14 mouse cellular contexts compared by ENCODE assay signal in genomic region chr2:131652197-131652596, GRCm38 (mm10).
A peak's percentile ranks its signal among the peaks of the same experiment; 100 is the strongest.
DNase-seq lines count a peak whose midpoint lies in the region; ATAC-seq lines count a peak whose summit lies in the region.
"Had no signal": no experiment of that assay in that cellular context is flagged by ENCODE, and none has a peak within 500 bp of the region (broad histone marks: within the 10 kb centered on the region; RNA-seq: fewer than 3 reads in every experiment).

No protein-coding gene starts in this region.

- 48% methylated on average over 5 of the region's 5 CpGs for WGBS in embryonic facial prominence, embryonic 14.5 days
- 82% methylated on average over 5 of the region's 5 CpGs for WGBS in embryonic facial prominence, embryonic 10.5 days
- WGBS in neural tube, embryonic 15.5 days = 78% methylated on average over 5 of the region's 5 CpGs
- WGBS in hindbrain, embryonic 14.5 days = 74% methylated on average over 5 of the region's 5 CpGs

- peak; percentile 62; the same call in 1 of the 2 replicates for ATAC-seq in embryonic facial prominence, embryonic 14.5 days (ENCODE audit: low read depth)
- no peak for ATAC-seq in neural tube, embryonic 15.5 days (ENCODE audit: low FRiP score)
- ATAC-seq in hindbrain, embryonic 14.5 days (ENCODE audit: low FRiP score) = no peak
- ATAC-seq: forebrain, embryonic 14.5 days; intestine, embryonic 16.5 days had no signal

- H3K4me1 ChIP-seq in embryonic facial prominence, embryonic 14.5 days (ENCODE audit: control insufficient read depth, insufficient read depth, low read length) = 0 out of 2 replicates have a peak, but pooled peaks cover 6% of the 10 kb centered on the region
- H3K4me1 ChIP-seq in embryonic facial prominence, embryonic 10.5 days = no peaks in the 10 kb centered on the region
- H3K4me1 ChIP-seq in neural tube, embryonic 15.5 days = no peaks in the 10 kb centered on the region
- no peaks in the 10 kb centered on the region for H3K4me1 ChIP-seq in hindbrain, embryonic 14.5 days (replicated peaks; ENCODE audit: control insufficient read depth, insufficient read depth, low read length)
- H3K4me1 ChIP-seq: liver, embryonic 13.5 days; midbrain, embryonic 10.5 days; neural tube, embryonic 12.5 days had no signal

- H3K9ac ChIP-seq in embryonic facial prominence, embryonic 14.5 days (ENCODE audit: low read depth, low read length) = no peak overlapping the region
- H3K9ac ChIP-seq in neural tube, embryonic 15.5 days (replicated peaks) = no peak overlapping the region
- H3K9ac ChIP-seq in hindbrain, embryonic 14.5 days = no peak overlapping the region
- H3K9ac ChIP-seq: liver, embryonic 13.5 days; neural tube, embryonic 12.5 days had no signal

- H3K9me3 ChIP-seq in embryonic facial prominence, embryonic 14.5 days (ENCODE audit: control insufficient read depth, low read length) = no peaks in the 10 kb centered on the region
- no peaks in the 10 kb centered on the region for H3K9me3 ChIP-seq in embryonic facial prominence, embryonic 10.5 days
- H3K9me3 ChIP-seq in neural tube, embryonic 15.5 days (replicated peaks) = no peaks in the 10 kb centered on the region
- no peaks in the 10 kb centered on the region for H3K9me3 ChIP-seq in hindbrain, embryonic 14.5 days (ENCODE audit: control insufficient read depth, low read length)
- H3K9me3 ChIP-seq: liver, embryonic 13.5 days; midbrain, embryonic 10.5 days; neural tube, embryonic 12.5 days had no signal

- no peaks in the 10 kb centered on the region for H3K27me3 ChIP-seq in embryonic facial prominence, embryonic 14.5 days (replicated peaks; ENCODE audit: control insufficient read depth, insufficient read depth, low read length)
- H3K27me3 ChIP-seq in embryonic facial prominence, embryonic 10.5 days (replicated peaks; ENCODE audit: low read depth, poor library complexity, severe bottlenecking) = no peaks in the 10 kb centered on the region
- H3K27me3 ChIP-seq in neural tube, embryonic 15.5 days (replicated peaks) = no peaks in the 10 kb centered on the region
- H3K27me3 ChIP-seq in hindbrain, embryonic 14.5 days (ENCODE audit: control insufficient read depth, insufficient read depth, low read length) = no peaks in the 10 kb centered on the region
- H3K27me3 ChIP-seq: liver, embryonic 13.5 days; neural tube, embryonic 12.5 days had no signal

- DNase-seq in embryonic facial prominence, embryonic 14.5 days (ENCODE audit: low spot score) = peak; percentile 48
- no peak for DNase-seq in embryonic facial prominence, embryonic 10.5 days (ENCODE audit: low spot score)
- peak; percentile 31 for DNase-seq in neural tube, embryonic 10.5 days (ENCODE audit: extremely low spot score, low spot score)
- DNase-seq in kidney, postnatal 14 days = peak; percentile 14
- no peak for DNase-seq in adrenal gland, postnatal 14 days
- DNase-seq in right cerebral cortex, adult 18-20 months = no peak
- DNase-seq in hindbrain, embryonic 14.5 days (ENCODE audit: low spot score) = no peak
- DNase-seq: liver, embryonic 13.5 days; right cerebral cortex, postnatal 25 days had no signal

- no peak overlapping the region for H3K4me3 ChIP-seq in embryonic facial prominence, embryonic 14.5 days (ENCODE audit: low read depth, low read length)
- no peak overlapping the region for H3K4me3 ChIP-seq in embryonic facial prominence, embryonic 10.5 days
- no peak overlapping the region for H3K4me3 ChIP-seq in neural tube, embryonic 15.5 days (replicated peaks)
- no peak overlapping the region for H3K4me3 ChIP-seq in hindbrain, embryonic 14.5 days (replicated peaks; ENCODE audit: low read length)
- H3K4me3 ChIP-seq: liver, embryonic 13.5 days; midbrain, embryonic 10.5 days; neural tube, embryonic 12.5 days had no signal

- H3K36me3 ChIP-seq in embryonic facial prominence, embryonic 14.5 days (ENCODE audit: control insufficient read depth, insufficient read depth, low read length) = no peaks in the 10 kb centered on the region
- no peaks in the 10 kb centered on the region for H3K36me3 ChIP-seq in embryonic facial prominence, embryonic 10.5 days (replicated peaks)
- H3K36me3 ChIP-seq in neural tube, embryonic 15.5 days = no peaks in the 10 kb centered on the region
- no peaks in the 10 kb centered on the region for H3K36me3 ChIP-seq in hindbrain, embryonic 14.5 days (replicated peaks; ENCODE audit: control insufficient read depth, insufficient read depth)
- H3K36me3 ChIP-seq: liver, embryonic 13.5 days; midbrain, embryonic 10.5 days; neural tube, embryonic 12.5 days had no signal

- H3K4me2 ChIP-seq in embryonic facial prominence, embryonic 14.5 days (ENCODE audit: low read depth, low read length) = no peak overlapping the region
- H3K4me2 ChIP-seq in neural tube, embryonic 15.5 days = no peak overlapping the region
- no peak overlapping the region for H3K4me2 ChIP-seq in hindbrain, embryonic 14.5 days (replicated peaks)
- H3K4me2 ChIP-seq: liver, embryonic 13.5 days; neural tube, embryonic 12.5 days had no signal

- no peak overlapping the region for H3K27ac ChIP-seq in embryonic facial prominence, embryonic 14.5 days (replicated peaks; ENCODE audit: low read depth, low read length)
- no peak overlapping the region for H3K27ac ChIP-seq in embryonic facial prominence, embryonic 10.5 days (replicated peaks)
- H3K27ac ChIP-seq in neural tube, embryonic 15.5 days (replicated peaks) = no peak overlapping the region
- no peak overlapping the region for H3K27ac ChIP-seq in hindbrain, embryonic 14.5 days
- H3K27ac ChIP-seq: liver, embryonic 13.5 days; midbrain, embryonic 10.5 days; neural tube, embryonic 12.5 days had no signal

Comparison
In these comparisons a context has a peak if more than half of its experiments do, and no peak if none do; other contexts are left out.
1. DNase-seq: peak in embryonic facial prominence, embryonic 14.5 days (single experiment), neural tube, embryonic 10.5 days (single experiment) and kidney, postnatal 14 days (single experiment); none in embryonic facial prominence, embryonic 10.5 days (single experiment), adrenal gland, postnatal 14 days (single experiment), right cerebral cortex, adult 18-20 months (single experiment) and hindbrain, embryonic 14.5 days (single experiment).